Mouse (Mus musculus) embryonic fibroblast, embryonic 13.5 days (primary cell): ENCODE data around the gene Tmem184b. TPM values are rescaled to one million over a fixed set of nuclear protein-coding genes. Genes with fewer than 3 reads are reported as not detected.

Experiments
- H3K27ac ChIP-seq: 2 replicates; pipeline ENCODE4 v1.5.1; 2012; ENCODE audit warnings: low read length, control low read depth, inconsistent platforms; ENCODE audit not compliant: insufficient read depth
- H3K4me1 ChIP-seq: 2 replicates; pipeline ENCODE4 v1.6.1; 2011; ENCODE audit warnings: low read length; ENCODE audit not compliant: control insufficient read depth, insufficient read depth
- H3K4me3 ChIP-seq: 2 replicates; pipeline ENCODE4 v1.5.1; 2011; ENCODE audit warnings: mild to moderate bottlenecking, control low read depth, low read length; ENCODE audit not compliant: insufficient read depth
- CTCF ChIP-seq: IDR thresholded peaks from 2 replicates; pipeline ENCODE4 v1.5.1; 2011; ENCODE audit warnings: mild to moderate bottlenecking, control low read depth, low read length, moderate library complexity, borderline replicate concordance; ENCODE audit not compliant: insufficient read depth
- POLR2A ChIP-seq: IDR thresholded peaks from 2 replicates; pipeline ENCODE4 v1.6.1; 2011; ENCODE audit warnings: low read depth, mild to moderate bottlenecking, control low read depth, low read length, moderate library complexity
- polyA plus RNA-seq: library from polyadenylated mRNA; stranded (reverse); fragments of >200 nt; gene quantifications from 2 replicates; pipeline ENCODE4 v1.2.4, GENCODE M21; 2011; ENCODE audit warnings: low read depth; ENCODE audit not compliant: missing spikeins, insufficient read length

Gene Tmem184b
- polyA plus RNA-seq, 1 experiment: 82.2 TPM

DNA sequence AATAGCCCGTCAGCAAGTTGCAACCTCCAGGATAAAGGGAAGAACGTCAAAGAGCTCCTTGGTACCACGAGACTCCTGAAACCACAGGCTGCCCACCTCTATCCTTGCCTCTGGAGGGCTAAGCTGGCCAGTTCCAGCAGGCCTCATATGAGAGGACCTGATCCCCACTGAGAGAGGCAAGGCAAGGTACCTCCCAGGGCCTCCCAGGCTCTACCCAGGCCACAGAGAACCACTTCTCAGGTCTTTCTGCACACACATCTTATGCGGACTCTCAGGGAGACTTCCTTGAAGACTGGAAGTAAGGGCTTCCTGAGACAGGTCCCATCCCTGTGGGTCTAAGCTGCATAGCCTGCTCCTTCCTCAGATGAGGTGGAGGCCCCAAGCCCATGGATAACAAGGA, 36.0 kb upstream of the Tmem184b start:
- Histone ChIP-seq H3K4me3 (no peak overlapping the region), H3K27ac (no peak overlapping the region), H3K4me1 (peaks cover 24% of the 10 kb centered on the region)
- TF ChIP-seq POLR2A: no peak
- no peak for TF ChIP-seq CTCF

- no peak for TF ChIP-seq CTCF
- TF ChIP-seq POLR2A: no peak
- H3K4me3 ChIP-seq: no peak overlapping the region
- peaks cover 24% of the 10 kb centered on the region for H3K4me1 ChIP-seq
- H3K27ac ChIP-seq: no peak overlapping the region
Observed at GRCm38 (mm10) chr15:79438816-79439215, 35.4 kb upstream of the Tmem184b start.

DNA sequence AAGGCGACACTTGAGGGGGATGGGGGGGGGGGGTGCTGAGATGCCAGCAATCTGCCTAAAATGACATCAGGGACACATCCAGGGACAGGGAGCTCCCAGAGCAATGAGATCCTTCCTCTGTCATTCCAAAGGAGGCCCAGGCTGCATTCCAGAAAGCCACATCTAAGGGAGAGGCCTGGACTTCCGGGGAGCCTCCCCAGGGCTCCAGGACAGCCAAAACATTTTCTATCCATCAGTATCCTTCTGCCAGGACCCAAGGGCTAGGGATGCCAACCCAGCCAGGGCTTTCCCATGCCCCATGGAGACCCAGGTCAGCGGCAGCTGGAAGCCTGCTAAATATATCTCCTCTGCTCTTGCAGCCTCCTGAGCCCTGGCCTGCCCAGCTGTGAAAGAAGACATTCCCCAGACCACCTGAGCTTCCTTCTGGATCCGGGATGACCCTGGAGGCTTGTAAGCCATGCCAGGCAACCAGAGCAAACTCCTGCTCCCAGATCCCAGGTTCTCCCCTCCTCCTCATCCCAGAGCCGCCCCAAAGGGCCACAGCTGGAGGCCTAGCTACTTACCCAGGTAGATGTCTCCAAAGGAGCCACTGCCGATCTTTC, 34.9 kb upstream of the Tmem184b start:
- peaks cover 24% of the 10 kb centered on the region for H3K4me1 ChIP-seq
- no peak for TF ChIP-seq POLR2A
- no peak for TF ChIP-seq CTCF
- no peak overlapping the region for H3K27ac ChIP-seq
- no peak overlapping the region for H3K4me3 ChIP-seq

GRCm38 (mm10) chr15:79437541-79438208, 34.3 kb upstream of the Tmem184b start:
- Histone ChIP-seq H3K4me3 (no peak overlapping the region), H3K4me1 (peaks cover 24% of the 10 kb centered on the region), H3K27ac (no peak overlapping the region)
- TF ChIP-seq POLR2A (no peak), CTCF (no peak)

GRCm38 (mm10) chr15:79436481-79436921, 33.1 kb upstream of the Tmem184b start:
- no peak overlapping the region for H3K4me3 ChIP-seq
- H3K27ac ChIP-seq: no peak overlapping the region
- no peak for TF ChIP-seq POLR2A
- no peak for TF ChIP-seq CTCF
- peaks cover 22% of the 10 kb centered on the region for H3K4me1 ChIP-seq

- H3K4me3 ChIP-seq: no peak overlapping the region
- peak overlapping the region; percentile 7; the same call in 1 of the 2 replicates for H3K27ac ChIP-seq
- TF ChIP-seq CTCF (no peak), POLR2A (no peak)
- H3K4me1 ChIP-seq: peaks cover 19% of the 10 kb centered on the region
Observed at GRCm38 (mm10) chr15:79435191-79435671, 31.9 kb upstream of the Tmem184b start.

GRCm38 (mm10) chr15:79432892-79433291, 29.5 kb upstream of the Tmem184b start:
- H3K27ac ChIP-seq: peak overlapping the region; percentile 22; the same call in 1 of the 2 replicates
- TF ChIP-seq CTCF (no peak), POLR2A (no peak)
- H3K4me3 ChIP-seq: no peak overlapping the region
- peaks cover 13% of the 10 kb centered on the region for H3K4me1 ChIP-seq

- Histone ChIP-seq H3K4me1 (peaks cover 13% of the 10 kb centered on the region), H3K4me3 (no peak overlapping the region), H3K27ac (no peak overlapping the region)
- TF ChIP-seq POLR2A (no peak), CTCF (no peak)
Observed at GRCm38 (mm10) chr15:79432328-79432727, 29.0 kb upstream of the Tmem184b start.

GRCm38 (mm10) chr15:79431925-79432324, 28.6 kb upstream of the Tmem184b start:
- H3K27ac ChIP-seq: no peak overlapping the region
- TF ChIP-seq CTCF (no peak), POLR2A (no peak)
- H3K4me3 ChIP-seq: no peak overlapping the region
- H3K4me1 ChIP-seq: peaks cover 12% of the 10 kb centered on the region

DNA sequence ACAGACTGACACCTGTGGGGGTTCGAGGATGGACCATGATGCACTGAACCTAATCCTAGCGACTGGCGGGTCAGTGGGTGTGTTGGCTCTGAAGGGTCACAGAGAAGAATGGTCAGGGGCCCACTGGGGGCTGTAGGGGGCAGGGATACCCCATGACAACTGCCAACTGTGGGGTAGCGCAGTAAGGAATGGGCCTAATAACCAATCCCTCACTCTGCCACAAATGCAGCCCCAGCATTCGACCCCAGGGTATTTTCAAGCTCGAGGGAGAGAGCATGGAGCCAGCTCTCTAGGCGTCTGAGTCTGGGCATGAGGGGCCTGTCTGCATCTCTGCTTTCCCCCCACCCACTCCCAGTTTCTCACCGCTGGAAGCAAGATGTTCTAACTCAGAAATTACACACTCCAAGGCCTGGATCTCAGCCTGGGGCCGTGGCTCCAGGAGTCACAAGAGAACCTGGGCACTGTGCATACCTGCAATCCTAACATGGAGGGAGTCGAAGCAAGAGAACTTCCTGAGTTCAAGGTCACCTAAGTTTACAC, 27.2 kb upstream of the Tmem184b start:
- no peak for TF ChIP-seq POLR2A
- no peak for TF ChIP-seq CTCF
- H3K4me1 ChIP-seq: peaks cover 4% of the 10 kb centered on the region; the same call in 1 of the 2 replicates
- H3K4me3 ChIP-seq: no peak overlapping the region
- no peak overlapping the region for H3K27ac ChIP-seq
